Mouse (Mus musculus): ENCODE results near the gene Ahnak2.

- TF ChIP-seq EP300 (IDR thresholded peaks at IDR 0.05; ENCODE audit: low read depth), result no peak
- TF ChIP-seq CTCF (IDR thresholded peaks at IDR 0.05; ENCODE audit: low read depth), result peak; percentile 59; the same call in 1 of the 2 replicates
Measured at GRCm38 (mm10) chr12:112746808-112747605, 55.5 kb downstream of the Ahnak2 start.

Measured in liver, embryonic 14.5 days (tissue).